ENCODE assay signal across 8 mouse cellular contexts in the genomic region with DNA sequence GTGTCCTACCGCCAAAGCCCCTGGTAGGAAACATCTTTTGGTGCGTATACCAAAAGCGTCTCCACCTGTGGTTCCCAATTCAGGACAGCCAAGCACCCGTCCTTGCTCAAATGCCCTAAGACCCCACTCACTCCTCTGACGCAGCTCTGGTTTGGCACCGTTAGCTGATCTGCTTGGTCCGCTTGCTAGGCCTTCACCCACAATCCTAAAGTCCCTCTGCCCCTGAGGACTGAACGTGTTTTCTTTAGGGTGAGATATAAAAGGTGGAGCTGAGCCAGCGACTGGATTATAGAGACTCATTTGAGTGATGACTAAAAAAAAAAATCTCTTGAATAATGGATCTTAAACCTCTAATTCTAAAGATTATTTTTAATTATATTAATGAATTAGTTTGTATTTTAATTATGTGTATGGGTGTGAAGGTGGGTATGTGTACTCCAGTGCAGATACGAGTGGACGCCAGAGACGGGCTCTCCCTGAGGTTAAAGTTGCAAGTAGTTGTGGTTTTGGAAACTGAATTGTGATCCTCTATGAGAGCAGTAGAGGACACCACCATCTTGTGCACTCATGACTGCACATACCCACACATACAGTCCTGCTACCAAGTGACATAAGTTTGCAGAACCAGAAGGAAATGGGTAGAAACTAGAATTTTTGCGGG. TPM values are rescaled to one million over a fixed set of nuclear protein-coding genes. Genes with fewer than 3 reads are reported as not detected.
DNase-seq lines count a peak whose midpoint lies in the region; ATAC-seq and TF ChIP-seq lines count a peak whose summit lies in the region.

No protein-coding gene starts in this region.

- TF ChIP-seq CTCF in lung, adult 2 months (IDR thresholded peaks at IDR 0.05; ENCODE audit: insufficient read depth, low read length): no peak
- no peak for TF ChIP-seq CTCF in brain, embryonic 14.5 days (IDR thresholded peaks at IDR 0.05; ENCODE audit: borderline replicate concordance, extremely low read depth, insufficient read depth, insufficient read length)
- no peak for TF ChIP-seq CTCF in midbrain, postnatal 0 days (IDR thresholded peaks at IDR 0.05)

- 14% methylated on average over 13 of the region's 13 CpGs for WGBS in lung, adult 2 months
- 23% methylated on average over 13 of the region's 13 CpGs for WGBS in hindbrain, embryonic 16.5 days
- WGBS in midbrain, postnatal 0 days: 20% methylated on average over 13 of the region's 13 CpGs

- H3K4me3 ChIP-seq in lung, adult 2 months (replicated peaks; ENCODE audit: extremely low read depth, low read depth, low read length): peak overlapping the region; percentile 90
- peak overlapping the region; percentile 88 for H3K4me3 ChIP-seq in hindbrain, embryonic 16.5 days (ENCODE audit: low read length)
- H3K4me3 ChIP-seq in midbrain, postnatal 0 days (ENCODE audit: low read depth, low read length): peak overlapping the region; percentile 63

- DNase-seq in lung, adult 2 months: no peak
- no peak for DNase-seq in lung, postnatal 36 days
- peak; percentile 5 for DNase-seq in brain, embryonic 14.5 days (ENCODE audit: low read depth)
- peak; percentile 48 for DNase-seq in midbrain, postnatal 0 days (ENCODE audit: low spot score)
- DNase-seq in adrenal gland, adult 2 months: no peak
- DNase-seq in yolk sac, embryonic 10.5 days (ENCODE audit: low spot score): no peak
- no peak for DNase-seq in adrenal gland, postnatal 14 days

- peak overlapping the region; percentile 81 for H3K4me2 ChIP-seq in hindbrain, embryonic 16.5 days (ENCODE audit: low read length)
- H3K4me2 ChIP-seq in midbrain, postnatal 0 days (ENCODE audit: low read depth, low read length, poor library complexity, severe bottlenecking): peak overlapping the region; percentile 65

- ATAC-seq in hindbrain, embryonic 16.5 days: no peak
- ATAC-seq in midbrain, postnatal 0 days (ENCODE audit: low FRiP score): peak; percentile 21; the same call in 1 of the 2 replicates

- no peaks in the 10 kb centered on the region for H3K27me3 ChIP-seq in hindbrain, embryonic 16.5 days (replicated peaks; ENCODE audit: control insufficient read depth, insufficient read depth, low read length)
- no peaks in the 10 kb centered on the region for H3K27me3 ChIP-seq in midbrain, postnatal 0 days (ENCODE audit: insufficient read depth, low read length)

- no peaks in the 10 kb centered on the region for H3K9me3 ChIP-seq in hindbrain, embryonic 16.5 days (ENCODE audit: control insufficient read depth, low read length)
- no peaks in the 10 kb centered on the region for H3K9me3 ChIP-seq in midbrain, postnatal 0 days (ENCODE audit: low read length)

- H3K9ac ChIP-seq in hindbrain, embryonic 16.5 days (ENCODE audit: low read depth, low read length): peak overlapping the region; percentile 87
- H3K9ac ChIP-seq in midbrain, postnatal 0 days (replicated peaks; ENCODE audit: low read length, poor library complexity, severe bottlenecking): peak overlapping the region; percentile 78

- no peak for TF ChIP-seq POLR2A in lung, adult 2 months (IDR thresholded peaks at IDR 0.05; ENCODE audit: borderline replicate concordance, extremely low read depth, low read depth, low read length)
- TF ChIP-seq POLR2A in brain, embryonic 14.5 days (IDR thresholded peaks at IDR 0.05; ENCODE audit: borderline replicate concordance, extremely low read depth, insufficient read depth, insufficient read length, poor library complexity, severe bottlenecking): no peak

- H3K4me1 ChIP-seq in lung, adult 2 months (ENCODE audit: control insufficient read depth, insufficient read depth, low read length): peaks cover 11% of the 10 kb centered on the region
- peaks cover 19% of the 10 kb centered on the region for H3K4me1 ChIP-seq in hindbrain, embryonic 16.5 days (ENCODE audit: control insufficient read depth, insufficient read depth, low read depth, low read length)
- peaks cover 17% of the 10 kb centered on the region for H3K4me1 ChIP-seq in midbrain, postnatal 0 days (ENCODE audit: insufficient read depth, low read length)

- H3K36me3 ChIP-seq in hindbrain, embryonic 16.5 days (ENCODE audit: control insufficient read depth, insufficient read depth, low read length): no peaks in the 10 kb centered on the region
- H3K36me3 ChIP-seq in midbrain, postnatal 0 days (ENCODE audit: insufficient read depth, low read length): peaks cover 10% of the 10 kb centered on the region

- H3K27ac ChIP-seq in hindbrain, embryonic 16.5 days (ENCODE audit: low read depth, low read length): peak overlapping the region; percentile 83
- H3K27ac ChIP-seq in midbrain, postnatal 0 days (ENCODE audit: low read depth, low read length): peak overlapping the region; percentile 83

RNA-seq across cellular contexts. Expression of gene Anks3, which starts 0.9 kb away (rescaled TPM):
- 55.9 and 58.6 TPM in 2 replicates for polyA plus RNA-seq in lung, adult 2 months (2012; rRNA removed)
- polyA plus RNA-seq in brain, embryonic 14.5 days (2012; rRNA removed): 99.8 and 131 TPM in 2 replicates
- 68.6 and 71.5 TPM in 2 replicates for polyA plus RNA-seq in hindbrain, embryonic 16.5 days (2015; fragmentation: Nextera tagmentation; extraction: Ambion mirVana)
- total RNA-seq in midbrain, postnatal 0 days (2014; rRNA removed): 36.7 and 62.2 TPM in 2 replicates
- polyA plus RNA-seq in midbrain, postnatal 0 days (2015; fragmentation: Nextera tagmentation; extraction: Ambion mirVana): 44.3 and 46.9 TPM in 2 replicates
- 10 to 100 TPM; 30.8 to 33.9 TPM for total RNA-seq in adrenal gland, adult 2 months (2021)
- polyA plus RNA-seq in adrenal gland, adult 2 months (2012; rRNA removed): 39.2 and 45.3 TPM in 2 replicates
- total RNA-seq in adrenal gland, postnatal 14 days (2021): 35.1 and 39.4 TPM in 2 replicates

RNA-seq across cellular contexts. Expression of gene Nudt16l1, which starts 26.3 kb away (rescaled TPM):
- 75.8 and 79.6 TPM in 2 replicates for polyA plus RNA-seq in lung, adult 2 months (2012; rRNA removed)
- 102 and 141 TPM in 2 replicates for polyA plus RNA-seq in brain, embryonic 14.5 days (2012; rRNA removed)
- polyA plus RNA-seq in hindbrain, embryonic 16.5 days (2015; fragmentation: Nextera tagmentation; extraction: Ambion mirVana): 132 and 137 TPM in 2 replicates
- total RNA-seq in midbrain, postnatal 0 days (2014; rRNA removed): 46.7 and 48.6 TPM in 2 replicates
- polyA plus RNA-seq in midbrain, postnatal 0 days (2015; fragmentation: Nextera tagmentation; extraction: Ambion mirVana): 103 and 117 TPM in 2 replicates
- total RNA-seq in adrenal gland, adult 2 months (2021): 10 to 100 TPM; 50.6 to 67.6 TPM
- 125 and 130 TPM in 2 replicates for polyA plus RNA-seq in adrenal gland, adult 2 months (2012; rRNA removed)
- total RNA-seq in adrenal gland, postnatal 14 days (2021): 54.2 and 57.6 TPM in 2 replicates

RNA-seq across cellular contexts. Expression of gene Sept12, which starts 32.8 kb away (rescaled TPM):
- not detected in 2 replicates for polyA plus RNA-seq in lung, adult 2 months (2012; rRNA removed)
- polyA plus RNA-seq in brain, embryonic 14.5 days (2012; rRNA removed): not detected in 2 replicates
- not detected in 2 replicates for polyA plus RNA-seq in hindbrain, embryonic 16.5 days (2015; fragmentation: Nextera tagmentation; extraction: Ambion mirVana)
- not detected in 2 replicates for total RNA-seq in midbrain, postnatal 0 days (2014; rRNA removed)
- not detected in 2 replicates for polyA plus RNA-seq in midbrain, postnatal 0 days (2015; fragmentation: Nextera tagmentation; extraction: Ambion mirVana)
- total RNA-seq in adrenal gland, adult 2 months (2021): not detected
- not detected in 2 replicates for polyA plus RNA-seq in adrenal gland, adult 2 months (2012; rRNA removed)
- total RNA-seq in adrenal gland, postnatal 14 days (2021): not detected in 2 replicates

RNA-seq across cellular contexts. Expression of gene Smim22, which starts 42.2 kb away (rescaled TPM):
- polyA plus RNA-seq in lung, adult 2 months (2012; rRNA removed): 73.2 and 81.3 TPM in 2 replicates
- polyA plus RNA-seq in brain, embryonic 14.5 days (2012; rRNA removed): 1.6 and 3.4 TPM in 2 replicates
- 4.0 and 4.2 TPM in 2 replicates for polyA plus RNA-seq in hindbrain, embryonic 16.5 days (2015; fragmentation: Nextera tagmentation; extraction: Ambion mirVana)
- not detected in 2 replicates for total RNA-seq in midbrain, postnatal 0 days (2014; rRNA removed)
- 1.1 TPM in 1 of 2 replicates, not detected in the other for polyA plus RNA-seq in midbrain, postnatal 0 days (2015; fragmentation: Nextera tagmentation; extraction: Ambion mirVana)
- not detected for total RNA-seq in adrenal gland, adult 2 months (2021)
- polyA plus RNA-seq in adrenal gland, adult 2 months (2012; rRNA removed): 0.38 TPM in 1 of 2 replicates, not detected in the other
- not detected in 2 replicates for total RNA-seq in adrenal gland, postnatal 14 days (2021)

RNA-seq across cellular contexts. Expression of gene Rogdi, which starts 48.5 kb away (rescaled TPM):
- 108 and 117 TPM in 2 replicates for polyA plus RNA-seq in lung, adult 2 months (2012; rRNA removed)
- polyA plus RNA-seq in brain, embryonic 14.5 days (2012; rRNA removed): 149 and 158 TPM in 2 replicates
- 152 and 171 TPM in 2 replicates for polyA plus RNA-seq in hindbrain, embryonic 16.5 days (2015; fragmentation: Nextera tagmentation; extraction: Ambion mirVana)
- total RNA-seq in midbrain, postnatal 0 days (2014; rRNA removed): 115 and 121 TPM in 2 replicates
- 165 and 175 TPM in 2 replicates for polyA plus RNA-seq in midbrain, postnatal 0 days (2015; fragmentation: Nextera tagmentation; extraction: Ambion mirVana)
- total RNA-seq in adrenal gland, adult 2 months (2021): 10 to 100 TPM; 16.9 to 28.1 TPM
- 83.9 and 99.3 TPM in 2 replicates for polyA plus RNA-seq in adrenal gland, adult 2 months (2012; rRNA removed)
- total RNA-seq in adrenal gland, postnatal 14 days (2021): 32.0 and 37.3 TPM in 2 replicates

Comparison
In these comparisons a context has a peak if more than half of its experiments do, and no peak if none do; other contexts are left out.
1. DNase-seq: peak in brain, embryonic 14.5 days (single experiment) and midbrain, postnatal 0 days (single experiment); none in lung, adult 2 months (single experiment), lung, postnatal 36 days (single experiment), adrenal gland, adult 2 months (single experiment), yolk sac, embryonic 10.5 days (single experiment) and adrenal gland, postnatal 14 days (single experiment).
2. Peak in every context shown above with its lines, with median percentiles within 50 percentile points of each other: H3K4me3 ChIP-seq.